Mouse (Mus musculus) retina, adult 2 months (tissue): Measurements from ENCODE around the gene Nmnat2.
"Not testable (repeated sequence)": the region's sequence is repeated elsewhere in the genome, so short reads cannot be mapped to it uniquely, and the experiment has no call there.

Experiments used
- DNase-seq: peaks from one replicate; pipeline ENCODE4 v3.0.0-alpha.2; 2012; ENCODE audit warnings: low read depth, low spot score

The Nmnat2 gene

GRCm38 (mm10) chr1:153054112-153054821 lies 99.5 kb downstream of the Nmnat2 start:
- DNase-seq, result no peak

- no peak for DNase-seq
Measured at GRCm38 (mm10) chr1:153058290-153058689, 103.5 kb downstream of the Nmnat2 start.

- no peak for DNase-seq
Measured at GRCm38 (mm10) chr1:153059626-153060025, 104.8 kb downstream of the Nmnat2 start.

- DNase-seq, result no peak
Measured at GRCm38 (mm10) chr1:153062547-153062946, 107.8 kb downstream of the Nmnat2 start.

- no peak for DNase-seq
Measured at GRCm38 (mm10) chr1:153064784-153065390, 110.1 kb downstream of the Nmnat2 start.

- DNase-seq, result peak; percentile 30
Measured at GRCm38 (mm10) chr1:153065473-153066386, 110.9 kb downstream of the Nmnat2 start.

GRCm38 (mm10) chr1:153066387-153066781 lies 111.6 kb downstream of the Nmnat2 start:
- no peak for DNase-seq

GRCm38 (mm10) chr1:153071563-153071962 lies 116.8 kb downstream of the Nmnat2 start:
- no peak for DNase-seq

GRCm38 (mm10) chr1:153071995-153072394 lies 117.2 kb downstream of the Nmnat2 start:
- no peak for DNase-seq

- no peak for DNase-seq
Measured at GRCm38 (mm10) chr1:153072711-153073110, 117.9 kb downstream of the Nmnat2 start.

GRCm38 (mm10) chr1:153073441-153073840 lies 118.6 kb downstream of the Nmnat2 start:
- DNase-seq, result no peak

- no peak for DNase-seq
Measured at GRCm38 (mm10) chr1:153075087-153075736, 120.4 kb downstream of the Nmnat2 start.

GRCm38 (mm10) chr1:153075955-153076354 lies 121.2 kb downstream of the Nmnat2 start:
- DNase-seq, result no peak

GRCm38 (mm10) chr1:153083233-153083632 lies 128.4 kb downstream of the Nmnat2 start:
- DNase-seq, result not testable (repeated sequence)

- no peak for DNase-seq
Measured at GRCm38 (mm10) chr1:153084191-153084590, 129.4 kb downstream of the Nmnat2 start.

GRCm38 (mm10) chr1:153085198-153085597 lies 130.4 kb downstream of the Nmnat2 start:
- DNase-seq, result no peak

GRCm38 (mm10) chr1:153087771-153088170 lies 133.0 kb downstream of the Nmnat2 start:
- DNase-seq, result no peak

- DNase-seq, result no peak
Measured at GRCm38 (mm10) chr1:153090081-153090480, 135.3 kb downstream of the Nmnat2 start.

- DNase-seq, result no peak
Measured at GRCm38 (mm10) chr1:153090807-153091206, 136.0 kb downstream of the Nmnat2 start.

- DNase-seq, result no peak
Measured at GRCm38 (mm10) chr1:153091438-153092236, 136.8 kb downstream of the Nmnat2 start.
